Mouse (Mus musculus): ENCODE results near the gene AY761185. TPM values are rescaled to one million over a fixed set of nuclear protein-coding genes. Genes with fewer than 3 reads are reported as not detected.
"Not testable (repeated sequence)": the region's sequence is repeated elsewhere in the genome, so short reads cannot be mapped to it uniquely, and the experiment has no call there.

Gene AY761185
- polyA plus RNA-seq (2012; fragmentation: generic; extraction: Trizol) = not detected
- long read RNA-seq, experiment 1 = 0 reads
- long read RNA-seq, experiment 2 = 0 reads

- Histone ChIP-seq H3K36me3 (ENCODE audit: control insufficient read depth, insufficient read depth) (no peaks in the 10 kb centered on the region), H3K27me3 (ENCODE audit: control insufficient read depth, insufficient read depth, insufficient read length) (no peaks in the 10 kb centered on the region), H3K79me3 (ENCODE audit: low read depth) (no peaks in the 10 kb centered on the region), H3K4me3 (ENCODE audit: insufficient read depth, poor library complexity, severe bottlenecking) (no peak within 1 kb of the TSS), H3ac (ENCODE audit: control insufficient read depth, insufficient read length, low read depth) (no peak within 1 kb of the TSS), H3K79me2 (ENCODE audit: control insufficient read depth, insufficient read depth) (no peaks in the 10 kb centered on the region)
- TF ChIP-seq USF1 (IDR thresholded peaks at IDR 0.05; ENCODE audit: low read depth) (no peak), MYOG (IDR thresholded peaks at IDR 0.05; ENCODE audit: control insufficient read depth, extremely low read depth, insufficient read length) (no peak)
These were observed at the start of gene AY761185 for GRCm38 (mm10) chr8:20944610-20945009. AY761185 (minus strand) TSS chr8:20944710.

- H3ac ChIP-seq (ENCODE audit: control insufficient read depth, insufficient read length, low read depth); H3K79me3 ChIP-seq (ENCODE audit: low read depth); H3K4me3 ChIP-seq (ENCODE audit: insufficient read depth, poor library complexity, severe bottlenecking); H3K27me3 ChIP-seq (ENCODE audit: control insufficient read depth, insufficient read depth, insufficient read length); H3K36me3 ChIP-seq (ENCODE audit: control insufficient read depth, insufficient read depth); H3K79me2 ChIP-seq (ENCODE audit: control insufficient read depth, insufficient read depth): not testable (repeated sequence)
These were observed 49.5 kb upstream of the AY761185 start for GRCm38 (mm10) chr8:20994042-20994441.

- TF ChIP-seq USF1 (IDR thresholded peaks at IDR 0.05; ENCODE audit: low read depth) (no peak), CTCF (IDR thresholded peaks at IDR 0.05; ENCODE audit: control insufficient read depth, insufficient read depth, insufficient read length) (no peak), FOSL1 (IDR thresholded peaks at IDR 0.05; ENCODE audit: insufficient read depth, low read length, poor library complexity, severe bottlenecking) (no peak), MYOG (IDR thresholded peaks at IDR 0.05; ENCODE audit: control insufficient read depth, extremely low read depth, insufficient read length) (no peak), MAX (IDR thresholded peaks at IDR 0.05) (no peak), MYOD1 (IDR thresholded peaks at IDR 0.05; ENCODE audit: control insufficient read depth, insufficient read length, low read depth) (no peak), CEBPB (IDR thresholded peaks at IDR 0.05; ENCODE audit: low read depth) (no peak)
- no peak overlapping the region for H3ac ChIP-seq (ENCODE audit: control insufficient read depth, insufficient read length, low read depth)
- H3K4me3 ChIP-seq (ENCODE audit: insufficient read depth, poor library complexity, severe bottlenecking) = no peak overlapping the region
- H3K27me3 ChIP-seq (ENCODE audit: control insufficient read depth, insufficient read depth, insufficient read length) = no peaks in the 10 kb centered on the region
- no peaks in the 10 kb centered on the region for H3K36me3 ChIP-seq (ENCODE audit: control insufficient read depth, insufficient read depth)
- H3K79me3 ChIP-seq (ENCODE audit: low read depth) = no peaks in the 10 kb centered on the region
- H3K79me2 ChIP-seq (ENCODE audit: control insufficient read depth, insufficient read depth) = no peaks in the 10 kb centered on the region
These were observed 35.3 kb upstream of the AY761185 start for GRCm38 (mm10) chr8:20979846-20980245.

GRCm38 (mm10) chr8:20964531-20964930, 20.0 kb upstream of the AY761185 start:
- no peak overlapping the region for H3K4me3 ChIP-seq (ENCODE audit: insufficient read depth, poor library complexity, severe bottlenecking)
- TF ChIP-seq FOSL1 (IDR thresholded peaks at IDR 0.05; ENCODE audit: insufficient read depth, low read length, poor library complexity, severe bottlenecking) = no peak
- no peak for TF ChIP-seq MYOG (IDR thresholded peaks at IDR 0.05; ENCODE audit: control insufficient read depth, extremely low read depth, insufficient read length)
- no peak for TF ChIP-seq CEBPB (IDR thresholded peaks at IDR 0.05; ENCODE audit: low read depth)
- no peak for TF ChIP-seq MAX (IDR thresholded peaks at IDR 0.05)
- no peak for TF ChIP-seq USF1 (IDR thresholded peaks at IDR 0.05; ENCODE audit: low read depth)
- no peak for TF ChIP-seq CTCF (IDR thresholded peaks at IDR 0.05; ENCODE audit: control insufficient read depth, insufficient read depth, insufficient read length)
- TF ChIP-seq MYOD1 (IDR thresholded peaks at IDR 0.05; ENCODE audit: control insufficient read depth, insufficient read length, low read depth) = no peak
- no peaks in the 10 kb centered on the region for H3K79me2 ChIP-seq (ENCODE audit: control insufficient read depth, insufficient read depth)

GRCm38 (mm10) chr8:20921971-20922370, 22.5 kb downstream of the AY761185 start, which contains the start of gene Gm6040:
Gm6040 (minus strand) TSS chr8:20922071.
- no peak for TF ChIP-seq USF1 (IDR thresholded peaks at IDR 0.05; ENCODE audit: low read depth)
- TF ChIP-seq MAX (IDR thresholded peaks at IDR 0.05) = no peak
- no peak for TF ChIP-seq CEBPB (IDR thresholded peaks at IDR 0.05; ENCODE audit: low read depth)
- no peak for TF ChIP-seq MYOD1 (IDR thresholded peaks at IDR 0.05; ENCODE audit: control insufficient read depth, insufficient read length, low read depth)
- TF ChIP-seq CTCF (IDR thresholded peaks at IDR 0.05; ENCODE audit: control insufficient read depth, insufficient read depth, insufficient read length) = no peak
- no peak within 1 kb of the TSS for H3K4me3 ChIP-seq (ENCODE audit: insufficient read depth, poor library complexity, severe bottlenecking)
- H3K27me3 ChIP-seq (ENCODE audit: control insufficient read depth, insufficient read depth, insufficient read length) = no peaks in the 10 kb centered on the region
- H3K79me3 ChIP-seq (ENCODE audit: low read depth) = no peaks in the 10 kb centered on the region
- H3K36me3 ChIP-seq (ENCODE audit: control insufficient read depth, insufficient read depth) = no peaks in the 10 kb centered on the region
- H3ac ChIP-seq (ENCODE audit: control insufficient read depth, insufficient read length, low read depth) = no peak within 1 kb of the TSS
- H3K79me2 ChIP-seq (ENCODE audit: control insufficient read depth, insufficient read depth) = no peaks in the 10 kb centered on the region

More at GRCm38 (mm10) chr8:20964531-20964930, 20.0 kb upstream of the AY761185 start:
- H3K79me3 ChIP-seq (ENCODE audit: low read depth) = no peaks in the 10 kb centered on the region
- H3ac ChIP-seq (ENCODE audit: control insufficient read depth, insufficient read length, low read depth) = no peak overlapping the region
- H3K27me3 ChIP-seq (ENCODE audit: control insufficient read depth, insufficient read depth, insufficient read length) = no peaks in the 10 kb centered on the region
- no peaks in the 10 kb centered on the region for H3K36me3 ChIP-seq (ENCODE audit: control insufficient read depth, insufficient read depth)

- Histone ChIP-seq H3ac (ENCODE audit: control insufficient read depth, insufficient read length, low read depth) (no peak overlapping the region), H3K36me3 (ENCODE audit: control insufficient read depth, insufficient read depth) (no peaks in the 10 kb centered on the region), H3K4me3 (ENCODE audit: insufficient read depth, poor library complexity, severe bottlenecking) (no peak overlapping the region), H3K79me3 (ENCODE audit: low read depth) (no peaks in the 10 kb centered on the region), H3K27me3 (ENCODE audit: control insufficient read depth, insufficient read depth, insufficient read length) (no peaks in the 10 kb centered on the region), H3K79me2 (ENCODE audit: control insufficient read depth, insufficient read depth) (no peaks in the 10 kb centered on the region)
- no peak for TF ChIP-seq USF1 (IDR thresholded peaks at IDR 0.05; ENCODE audit: low read depth)
- no peak for TF ChIP-seq FOSL1 (IDR thresholded peaks at IDR 0.05; ENCODE audit: insufficient read depth, low read length, poor library complexity, severe bottlenecking)
- no peak for TF ChIP-seq MYOD1 (IDR thresholded peaks at IDR 0.05; ENCODE audit: control insufficient read depth, insufficient read length, low read depth)
- TF ChIP-seq CTCF (IDR thresholded peaks at IDR 0.05; ENCODE audit: control insufficient read depth, insufficient read depth, insufficient read length) = no peak
- TF ChIP-seq MAX (IDR thresholded peaks at IDR 0.05) = no peak
- no peak for TF ChIP-seq CEBPB (IDR thresholded peaks at IDR 0.05; ENCODE audit: low read depth)
- TF ChIP-seq MYOG (IDR thresholded peaks at IDR 0.05; ENCODE audit: control insufficient read depth, extremely low read depth, insufficient read length) = no peak
These were observed 32.2 kb downstream of the AY761185 start for GRCm38 (mm10) chr8:20912288-20912687.
